Mouse (Mus musculus): Measurements from ENCODE around the gene Mynn.

GRCm38 (mm10) chr3:30600717-30601116, 1.1 kb upstream of the Mynn start:
- TF ChIP-seq TAL1 (IDR thresholded peaks at IDR 0.05; ENCODE audit: low read length) (no peak), GATA1 (IDR thresholded peaks at IDR 0.05; ENCODE audit: low read length) (no peak)

Measured in erythroblast, embryonic 14.5 days (primary cell).